Mouse (Mus musculus): ENCODE measurements at regions not wholly inside any gene's neighbourhood (a gene's known extent, or its start where the extent isn't known, plus 50 kb on each side); places are given as distances from the start of the nearest gene placed in this dataset.

DNA sequence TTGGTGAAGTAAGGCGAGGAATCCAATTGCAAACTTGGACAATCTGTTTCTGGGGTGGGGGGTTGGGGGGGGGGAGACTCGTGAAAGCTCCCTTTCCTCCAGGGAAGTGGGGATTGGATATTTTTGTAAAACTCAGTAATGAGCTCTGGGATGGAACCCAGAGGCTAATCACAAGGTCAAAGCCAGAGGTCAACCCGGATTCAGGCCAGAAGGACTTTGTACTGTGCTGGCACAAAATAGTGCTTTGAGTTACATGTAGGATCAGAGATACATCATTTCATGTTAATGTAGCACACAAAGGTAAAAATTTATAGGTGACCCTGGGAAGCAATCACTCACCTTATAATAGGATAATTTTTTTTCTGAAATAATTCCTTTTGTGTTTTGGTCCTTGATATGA lies 309.5 kb upstream of the Slc30a5 start:
- Histone ChIP-seq H3K27me3 (no peaks in the 10 kb centered on the region), H3K27ac (no peak overlapping the region), H3K4me3 (no peak overlapping the region), H3K4me2 (no peak overlapping the region), H3K36me3 (no peaks in the 10 kb centered on the region), H3K9me3 (replicated peaks) (no peaks in the 10 kb centered on the region), H3K9ac (no peak overlapping the region), H3K4me1 (replicated peaks) (no peaks in the 10 kb centered on the region)
- WGBS, result 50% methylated on average over 3 of the region's 3 CpGs
- ATAC-seq (replicated peaks; ENCODE audit: insufficient number of reproducible peaks, insufficient read depth, low FRiP score, low read depth), result no peak

DNA sequence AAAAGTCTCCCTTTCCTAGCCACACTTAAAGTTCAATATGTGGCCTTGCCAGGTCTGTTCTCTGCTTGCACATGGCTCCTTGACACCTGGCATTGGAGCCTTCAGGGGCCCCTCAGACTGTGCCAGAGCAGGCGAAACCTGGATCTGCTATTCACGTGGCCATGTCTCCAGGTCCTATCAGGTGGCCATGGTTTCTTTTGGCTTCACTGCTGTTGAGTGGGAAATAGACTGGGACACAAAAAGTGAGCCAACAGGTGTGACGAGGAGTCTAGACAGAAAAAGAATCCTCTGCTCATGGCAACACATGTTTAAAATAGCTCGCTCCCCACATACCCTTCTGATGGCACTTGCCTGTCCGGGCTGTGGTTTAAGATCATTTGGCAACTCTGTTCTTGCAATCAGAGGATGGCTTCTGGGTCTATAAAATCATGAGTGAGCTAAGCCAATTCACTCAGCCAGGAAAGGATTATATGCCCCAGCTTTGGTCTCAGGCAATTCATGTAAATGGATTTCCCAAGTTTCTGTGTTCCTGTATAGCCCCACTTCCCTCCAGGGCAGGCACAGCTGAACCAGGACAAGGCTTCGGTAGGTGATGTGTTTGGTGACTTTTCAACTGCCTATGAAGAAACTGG lies 309.0 kb upstream of the Slc30a5 start:
- ATAC-seq (replicated peaks; ENCODE audit: insufficient number of reproducible peaks, insufficient read depth, low FRiP score, low read depth), result no peak
- no peaks in the 10 kb centered on the region for H3K4me1 ChIP-seq (replicated peaks)
- H3K27me3 ChIP-seq, result no peaks in the 10 kb centered on the region
- no peaks in the 10 kb centered on the region for H3K36me3 ChIP-seq
- no peak overlapping the region for H3K27ac ChIP-seq
- H3K4me3 ChIP-seq, result no peak overlapping the region
- H3K9me3 ChIP-seq (replicated peaks), result no peaks in the 10 kb centered on the region
- H3K4me2 ChIP-seq, result no peak overlapping the region
- no peak overlapping the region for H3K9ac ChIP-seq
- WGBS, result 79% methylated on average over 6 of the region's 6 CpGs

- H3K27me3 ChIP-seq, result no peaks in the 10 kb centered on the region
- H3K4me1 ChIP-seq (replicated peaks), result no peaks in the 10 kb centered on the region
- no peak for ATAC-seq (replicated peaks; ENCODE audit: insufficient number of reproducible peaks, insufficient read depth, low FRiP score, low read depth)
- no peaks in the 10 kb centered on the region for H3K36me3 ChIP-seq
- H3K9ac ChIP-seq, result no peak overlapping the region
- no peaks in the 10 kb centered on the region for H3K9me3 ChIP-seq (replicated peaks)
- no peak overlapping the region for H3K27ac ChIP-seq
- H3K4me2 ChIP-seq, result no peak overlapping the region
- no peak overlapping the region for H3K4me3 ChIP-seq
- 82% methylated on average over 3 of the region's 3 CpGs for WGBS
Observed at GRCm38 (mm10) chr13:101129466-101129865, 296.2 kb upstream of the Slc30a5 start.

GRCm38 (mm10) chr13:101127808-101128207 lies 294.6 kb upstream of the Slc30a5 start:
- no peaks in the 10 kb centered on the region for H3K36me3 ChIP-seq
- no peak overlapping the region for H3K27ac ChIP-seq
- no peaks in the 10 kb centered on the region for H3K4me1 ChIP-seq (replicated peaks)
- no peaks in the 10 kb centered on the region for H3K9me3 ChIP-seq (replicated peaks)
- no peak overlapping the region for H3K4me3 ChIP-seq
- 72% methylated on average over 2 of the region's 2 CpGs for WGBS
- no peaks in the 10 kb centered on the region for H3K27me3 ChIP-seq
- no peak overlapping the region for H3K4me2 ChIP-seq
- no peak for ATAC-seq (replicated peaks; ENCODE audit: insufficient number of reproducible peaks, insufficient read depth, low FRiP score, low read depth)
- no peak overlapping the region for H3K9ac ChIP-seq

DNA sequence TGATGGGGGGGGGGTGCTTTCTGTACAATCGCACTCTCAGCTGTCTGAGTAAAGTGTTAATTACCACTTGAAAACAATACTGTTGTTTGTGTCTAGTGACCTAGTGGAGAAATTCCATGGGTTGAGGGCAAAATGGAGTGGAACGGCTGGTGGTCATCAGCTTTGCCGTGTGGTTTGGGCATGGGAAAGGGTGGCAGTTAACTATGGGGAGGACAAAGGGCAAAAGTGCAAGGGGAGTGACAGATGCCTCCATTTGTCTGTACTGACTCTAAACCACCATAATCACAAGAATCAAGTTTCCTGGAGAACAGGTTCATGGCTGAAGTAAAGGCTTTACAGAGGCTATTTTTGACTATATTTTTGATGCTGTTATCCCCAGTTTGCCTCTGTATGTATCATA lies 294.0 kb upstream of the Slc30a5 start:
- H3K4me3 ChIP-seq, result no peak overlapping the region
- H3K4me1 ChIP-seq (replicated peaks), result no peaks in the 10 kb centered on the region
- H3K4me2 ChIP-seq, result no peak overlapping the region
- WGBS, result 86% methylated on average over 3 of the region's 3 CpGs
- no peaks in the 10 kb centered on the region for H3K9me3 ChIP-seq (replicated peaks)
- H3K36me3 ChIP-seq, result no peaks in the 10 kb centered on the region
- no peak overlapping the region for H3K9ac ChIP-seq
- no peaks in the 10 kb centered on the region for H3K27me3 ChIP-seq
- ATAC-seq (replicated peaks; ENCODE audit: insufficient number of reproducible peaks, insufficient read depth, low FRiP score, low read depth), result no peak
- H3K27ac ChIP-seq, result no peak overlapping the region

- Histone ChIP-seq H3K4me1 (replicated peaks) (no peaks in the 10 kb centered on the region), H3K36me3 (no peaks in the 10 kb centered on the region), H3K4me3 (no peak overlapping the region), H3K27ac (no peak overlapping the region), H3K9me3 (replicated peaks) (no peaks in the 10 kb centered on the region), H3K4me2 (no peak overlapping the region), H3K9ac (no peak overlapping the region), H3K27me3 (no peaks in the 10 kb centered on the region)
- no peak for ATAC-seq (replicated peaks; ENCODE audit: insufficient number of reproducible peaks, insufficient read depth, low FRiP score, low read depth)
- WGBS, result 68% methylated on average over 2 of the region's 2 CpGs
Observed at GRCm38 (mm10) chr13:101117311-101117710, 284.1 kb upstream of the Slc30a5 start.

DNA sequence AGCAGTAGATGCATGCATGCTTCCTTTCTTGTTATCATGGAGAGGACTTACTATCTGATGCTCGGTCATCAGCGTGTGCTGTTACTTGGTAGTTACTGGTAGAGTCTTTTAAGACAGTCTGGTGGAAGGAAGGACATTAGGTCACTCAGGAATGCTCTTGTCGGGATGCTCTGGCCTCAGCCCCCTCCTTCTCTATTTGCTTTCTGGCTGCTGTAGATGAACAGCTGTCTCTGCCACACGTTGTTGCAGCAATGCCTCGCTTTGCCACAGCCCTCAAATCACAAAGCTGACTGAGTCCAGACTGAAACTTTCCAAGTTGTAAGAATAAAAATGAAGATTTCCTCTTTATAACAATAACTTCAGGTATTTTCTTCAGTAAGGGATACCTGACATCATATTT lies 282.1 kb upstream of the Slc30a5 start:
- H3K9me3 ChIP-seq (replicated peaks), result no peaks in the 10 kb centered on the region
- H3K36me3 ChIP-seq, result no peaks in the 10 kb centered on the region
- no peak overlapping the region for H3K9ac ChIP-seq
- H3K4me1 ChIP-seq (replicated peaks), result no peaks in the 10 kb centered on the region
- H3K27ac ChIP-seq, result no peak overlapping the region
- H3K27me3 ChIP-seq, result no peaks in the 10 kb centered on the region
- H3K4me2 ChIP-seq, result no peak overlapping the region
- 58% methylated on average over 5 of the region's 5 CpGs for WGBS
- no peak overlapping the region for H3K4me3 ChIP-seq
- no peak for ATAC-seq (replicated peaks; ENCODE audit: insufficient number of reproducible peaks, insufficient read depth, low FRiP score, low read depth)

GRCm38 (mm10) chr13:101112176-101112575 lies 278.9 kb upstream of the Slc30a5 start:
- no peaks in the 10 kb centered on the region for H3K4me1 ChIP-seq (replicated peaks)
- no peaks in the 10 kb centered on the region for H3K36me3 ChIP-seq
- H3K4me2 ChIP-seq, result no peak overlapping the region
- ATAC-seq (replicated peaks; ENCODE audit: insufficient number of reproducible peaks, insufficient read depth, low FRiP score, low read depth), result no peak
- no peaks in the 10 kb centered on the region for H3K27me3 ChIP-seq
- no peak overlapping the region for H3K4me3 ChIP-seq
- no peak overlapping the region for H3K9ac ChIP-seq
- H3K27ac ChIP-seq, result no peak overlapping the region
- no peaks in the 10 kb centered on the region for H3K9me3 ChIP-seq (replicated peaks)
- 70% methylated on average over 4 of the region's 4 CpGs for WGBS

- 73% methylated on average over 2 of the region's 2 CpGs for WGBS
- no peak for ATAC-seq (replicated peaks; ENCODE audit: insufficient number of reproducible peaks, insufficient read depth, low FRiP score, low read depth)
- Histone ChIP-seq H3K9me3 (replicated peaks) (no peaks in the 10 kb centered on the region), H3K4me2 (no peak overlapping the region), H3K36me3 (no peaks in the 10 kb centered on the region), H3K4me1 (replicated peaks) (no peaks in the 10 kb centered on the region), H3K9ac (no peak overlapping the region), H3K27ac (no peak overlapping the region), H3K27me3 (no peaks in the 10 kb centered on the region), H3K4me3 (no peak overlapping the region)
Observed at GRCm38 (mm10) chr13:101111773-101112172, 278.5 kb upstream of the Slc30a5 start.

DNA sequence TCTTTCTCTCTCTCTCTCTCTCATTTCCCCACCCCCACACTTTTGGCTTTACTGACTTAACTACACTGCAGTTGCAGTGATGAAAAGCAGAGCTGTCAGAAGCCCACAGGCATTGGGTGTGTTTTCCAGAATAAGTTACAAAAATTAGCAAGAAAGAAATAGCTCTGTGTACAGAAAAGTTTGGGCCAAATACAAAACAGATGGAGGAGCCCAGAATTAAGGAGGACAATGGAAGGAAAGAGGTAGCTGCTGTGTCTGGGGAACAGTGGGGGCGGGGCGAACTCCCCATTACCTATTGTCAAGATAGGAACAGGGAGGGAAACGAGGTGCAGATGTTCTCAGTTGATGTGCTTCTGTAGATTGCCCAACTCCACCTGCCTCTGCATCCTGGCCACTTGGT lies 267.4 kb upstream of the Slc30a5 start:
- no peaks in the 10 kb centered on the region for H3K36me3 ChIP-seq
- 49% methylated on average over 3 of the region's 3 CpGs for WGBS

GRCm38 (mm10) chr13:101096856-101097255 lies 263.6 kb upstream of the Slc30a5 start:
- Histone ChIP-seq H3K9ac (no peak overlapping the region), H3K36me3 (no peaks in the 10 kb centered on the region), H3K4me3 (no peak overlapping the region), H3K4me1 (replicated peaks) (no peaks in the 10 kb centered on the region), H3K9me3 (replicated peaks) (no peaks in the 10 kb centered on the region), H3K27me3 (no peaks in the 10 kb centered on the region), H3K27ac (no peak overlapping the region), H3K4me2 (no peak overlapping the region)
- ATAC-seq (replicated peaks; ENCODE audit: insufficient number of reproducible peaks, insufficient read depth, low FRiP score, low read depth), result no peak
- WGBS, result 76% methylated on average over 1 of the region's 1 CpGs

More for the DNA sequence above, 267.4 kb upstream of the Slc30a5 start:
- H3K27ac ChIP-seq, result no peak overlapping the region
- H3K4me3 ChIP-seq, result no peak overlapping the region
- H3K9me3 ChIP-seq (replicated peaks), result no peaks in the 10 kb centered on the region
- no peaks in the 10 kb centered on the region for H3K27me3 ChIP-seq
- no peak for ATAC-seq (replicated peaks; ENCODE audit: insufficient number of reproducible peaks, insufficient read depth, low FRiP score, low read depth)
- H3K9ac ChIP-seq, result no peak overlapping the region
- H3K4me1 ChIP-seq (replicated peaks), result no peaks in the 10 kb centered on the region
- no peak overlapping the region for H3K4me2 ChIP-seq

GRCm38 (mm10) chr13:101096221-101096620 lies 263.0 kb upstream of the Slc30a5 start:
- H3K9ac ChIP-seq, result no peak overlapping the region
- ATAC-seq (replicated peaks; ENCODE audit: insufficient number of reproducible peaks, insufficient read depth, low FRiP score, low read depth), result no peak
- no peak overlapping the region for H3K4me2 ChIP-seq
- H3K4me3 ChIP-seq, result no peak overlapping the region
- WGBS, result 81% methylated on average over 6 of the region's 6 CpGs
- no peak overlapping the region for H3K27ac ChIP-seq
- H3K27me3 ChIP-seq, result no peaks in the 10 kb centered on the region
- H3K4me1 ChIP-seq (replicated peaks), result no peaks in the 10 kb centered on the region
- H3K36me3 ChIP-seq, result no peaks in the 10 kb centered on the region
- H3K9me3 ChIP-seq (replicated peaks), result no peaks in the 10 kb centered on the region
